ENCODE assay signal across 9 mouse cellular contexts in the genomic region with DNA sequence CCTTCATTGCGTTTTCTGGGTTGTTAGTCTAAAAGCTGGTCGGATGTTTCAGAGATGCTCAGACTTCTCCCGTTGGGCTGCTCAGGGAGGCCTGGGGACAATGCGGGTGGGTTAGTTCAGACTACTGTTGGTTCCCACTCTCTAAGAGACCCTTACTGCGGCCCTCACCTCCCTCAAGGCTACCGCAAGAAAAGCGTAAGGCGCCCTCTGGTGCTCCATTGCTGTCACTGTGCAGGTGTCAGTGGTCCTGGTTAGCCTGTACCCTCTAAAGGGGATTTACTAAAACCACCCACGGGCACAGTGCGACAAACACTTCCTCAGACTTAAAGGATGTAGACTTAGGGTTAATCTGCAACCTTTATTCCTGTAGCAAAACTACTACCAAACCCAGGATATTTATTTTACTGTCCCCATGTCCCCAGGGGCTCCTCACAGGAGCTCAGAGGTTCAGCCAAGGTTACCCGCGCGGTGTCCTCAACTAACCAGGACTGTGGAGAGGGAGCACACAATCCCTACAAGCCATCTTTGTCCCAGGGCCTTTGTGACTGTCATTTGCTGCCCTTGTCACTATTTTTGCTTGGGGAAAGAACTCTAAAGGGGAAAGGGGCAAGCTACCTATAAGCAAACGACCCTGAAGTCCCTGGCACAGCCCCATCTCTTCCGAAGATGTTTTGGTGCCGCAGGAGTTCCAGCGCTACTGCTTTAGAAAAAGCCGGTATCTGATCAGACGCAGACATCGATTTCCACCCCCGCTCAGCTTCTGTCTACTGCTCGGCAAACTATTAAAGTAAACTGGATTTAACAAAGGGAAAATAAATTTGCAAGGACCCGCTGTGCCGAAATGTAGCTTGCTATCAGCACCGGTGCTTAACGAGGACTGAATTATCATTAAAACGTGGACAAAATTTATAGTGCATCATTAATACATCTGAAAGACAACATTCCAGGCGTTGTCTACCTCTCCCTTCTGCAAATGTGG. TPM values are rescaled to one million over a fixed set of nuclear protein-coding genes. Genes with fewer than 3 reads are reported as not detected.
DNase-seq lines count a peak whose midpoint lies in the region; ATAC-seq and TF ChIP-seq lines count a peak whose summit lies in the region.
"Had no signal": no experiment of that assay in that cellular context is flagged by ENCODE, and none has a peak within 500 bp of the region (broad histone marks: within the 10 kb centered on the region; RNA-seq: fewer than 3 reads in every experiment).

No protein-coding gene starts in this region.

- TF ChIP-seq POLR2A in lung, adult 2 months (IDR thresholded peaks at IDR 0.05; ENCODE audit: borderline replicate concordance, extremely low read depth, low read depth, low read length) = no peak

- H3K9ac ChIP-seq in liver, embryonic 11.5 days (ENCODE audit: low read depth, low read length) = no peak overlapping the region

- H3K36me3 ChIP-seq in liver, embryonic 11.5 days (ENCODE audit: control insufficient read depth, insufficient read depth, low read length) = no peaks in the 10 kb centered on the region

- no peaks in the 10 kb centered on the region for H3K4me1 ChIP-seq in lung, adult 2 months (ENCODE audit: control insufficient read depth, insufficient read depth, low read length)
- no peaks in the 10 kb centered on the region for H3K4me1 ChIP-seq in liver, embryonic 11.5 days (replicated peaks; ENCODE audit: control insufficient read depth, insufficient read depth, low read length)

- H3K9me3 ChIP-seq in liver, embryonic 11.5 days (ENCODE audit: control insufficient read depth, low read length) = no peaks in the 10 kb centered on the region

- 45% methylated on average over 28 of the region's 28 CpGs for WGBS in lung, adult 2 months
- 43% methylated on average over 28 of the region's 28 CpGs for WGBS in liver, embryonic 11.5 days

- no peaks in the 10 kb centered on the region; the same call in none of the 2 replicates for H3K27me3 ChIP-seq in liver, embryonic 11.5 days (replicated peaks; ENCODE audit: control insufficient read depth, insufficient read depth, low read length)

- H3K4me3 ChIP-seq in lung, adult 2 months (replicated peaks; ENCODE audit: extremely low read depth, low read depth, low read length) = no peak overlapping the region
- H3K4me3 ChIP-seq in liver, embryonic 11.5 days (ENCODE audit: low read depth, low read length) = no peak overlapping the region

- H3K27ac ChIP-seq in liver, embryonic 11.5 days (ENCODE audit: low read depth, low read length) = no peak overlapping the region

- no peak for TF ChIP-seq CTCF in lung, adult 2 months (IDR thresholded peaks at IDR 0.05; ENCODE audit: insufficient read depth, low read length)

- no peak overlapping the region for H3K4me2 ChIP-seq in liver, embryonic 11.5 days

- DNase-seq in cerebellum, postnatal 10 days = peak; percentile 34 to 35
- DNase-seq in cerebellum, adult 11 months = no peak
- DNase-seq in testis, postnatal 10 days (ENCODE audit: low spot score) = peak; percentile 35
- no peak for DNase-seq in testis, postnatal 14 days (ENCODE audit: low spot score)
- peak; percentile 12 to 22 for DNase-seq in layer of hippocampus, postnatal 14 days (ENCODE audit: low spot score in 2 of 2)
- DNase-seq in adrenal gland, adult (ENCODE audit: inconsistent age in 2 of 2, low spot score in 1 of 2) = no peak
- DNase-seq in lung, adult 2 months = no peak
- DNase-seq in liver, embryonic 11.5 days (ENCODE audit: low spot score) = no peak
- DNase-seq: adrenal gland, postnatal 25 days had no signal

- no peak for ATAC-seq in liver, embryonic 11.5 days (replicated peaks; ENCODE audit: low FRiP score)

RNA-seq across cellular contexts. Expression of gene Gpr101, which starts 17.8 kb away (rescaled TPM):
- 1 to 10 TPM; 5.8 to 8.0 TPM for total RNA-seq in layer of hippocampus, postnatal 14 days (2021)
- polyA plus RNA-seq in lung, adult 2 months (2012; rRNA removed) = not detected in 2 replicates
- polyA plus RNA-seq in liver, embryonic 11.5 days (2014; fragmentation: Nextera tagmentation; extraction: Ambion mirVana) = not detected in 2 replicates
- total RNA-seq: adrenal gland, postnatal 25 days had no signal

Comparison
In these comparisons a context has a peak if more than half of its experiments do, and no peak if none do; other contexts are left out.
1. DNase-seq: peak in cerebellum, postnatal 10 days (2 of 2), testis, postnatal 10 days (single experiment) and layer of hippocampus, postnatal 14 days (2 of 2); none in cerebellum, adult 11 months (single experiment), testis, postnatal 14 days (single experiment), adrenal gland, adult (0 of 2), lung, adult 2 months (single experiment) and liver, embryonic 11.5 days (single experiment).